Mouse (Mus musculus) layer of hippocampus, postnatal 10 days (tissue): ENCODE results near the gene Sirt7. TPM values are rescaled to one million over a fixed set of nuclear protein-coding genes. Genes with fewer than 3 reads are reported as not detected.

Experiments used
- DNase-seq, 2 experiments: peaks; one replicate each; pipeline ENCODE4 v3.0.0; 2021; ENCODE audit warnings: low spot score in 2 of 2
- microRNA-seq, 2 experiments: library from miRNA; unstranded; fragments of <30 nt; microRNA quantifications; one replicate each; pipeline ENCODE4 v1.2.0; 2021
- total RNA-seq, 2 experiments: library from RNA; stranded (reverse); gene quantifications; 2 replicates each; pipeline ENCODE4 v1.2.3; 2021

The Sirt7 gene
- total RNA-seq, 2 experiments from 2014 or later: 33.5 to 39.7 TPM

DNA sequence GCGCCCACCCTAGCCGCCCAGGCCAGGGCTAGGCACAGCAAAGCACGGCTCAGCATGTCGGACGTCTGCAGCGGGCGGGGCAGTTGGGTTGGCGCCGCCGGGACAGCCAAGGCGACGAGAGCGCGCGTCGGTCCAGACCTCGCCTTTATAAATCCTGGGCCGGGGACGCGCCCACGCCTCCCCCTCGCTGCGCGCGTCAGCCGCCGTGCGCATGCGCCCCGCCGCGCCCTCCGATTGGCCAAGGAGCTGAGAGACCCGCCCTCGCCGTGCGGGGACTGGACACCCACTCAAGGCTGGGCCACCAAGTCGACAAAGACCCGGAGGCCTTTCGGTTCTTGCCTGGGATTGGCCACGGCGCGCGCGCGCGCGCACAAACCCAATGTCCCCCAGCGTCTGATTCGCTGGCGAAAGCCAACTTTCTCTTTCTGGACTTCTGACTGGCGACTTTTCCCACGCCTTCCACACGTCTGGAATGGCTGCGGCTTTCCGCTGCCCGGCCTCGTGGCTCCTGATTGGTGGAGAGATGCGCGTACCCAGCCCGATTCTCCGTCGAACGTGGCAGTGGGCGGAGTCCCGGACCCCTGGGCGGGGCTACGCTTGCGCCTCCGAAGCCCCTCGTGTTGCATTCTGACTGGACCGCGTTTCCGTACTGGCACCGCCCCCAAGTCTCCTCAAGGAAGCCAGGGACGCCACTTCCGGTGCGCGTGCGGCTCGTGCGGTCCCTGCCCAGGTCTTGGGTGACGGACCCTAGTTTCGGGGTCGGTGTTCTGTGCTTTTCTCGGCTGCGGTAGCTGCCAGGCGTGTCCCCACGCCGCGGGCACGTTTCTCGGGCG lies 52.1 kb downstream of the Sirt7 start, which contains the start of gene P4hb:
Gene P4hb, minus strand, starts transcription at position 502 of the 833 bp plus-strand sequence.
- DNase-seq: peak; percentile 99

DNA sequence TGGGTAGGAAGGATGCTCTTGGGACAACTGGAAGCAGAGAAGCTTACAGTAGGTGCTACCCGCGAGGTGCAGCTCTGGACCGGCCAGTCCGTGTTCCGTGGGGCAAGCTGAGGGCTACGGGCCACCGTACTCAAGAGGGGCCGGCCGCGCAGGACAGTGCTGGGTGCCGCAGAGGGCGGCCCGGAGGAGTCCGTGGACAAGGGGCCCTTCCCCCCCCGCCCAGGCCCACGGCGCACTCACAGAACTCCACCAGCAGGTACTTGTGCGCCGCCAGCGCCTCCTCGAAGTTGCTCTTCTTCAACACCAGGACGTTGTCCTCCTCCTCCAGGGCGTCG lies 52.7 kb downstream of the Sirt7 start:
- no peak for DNase-seq

DNA sequence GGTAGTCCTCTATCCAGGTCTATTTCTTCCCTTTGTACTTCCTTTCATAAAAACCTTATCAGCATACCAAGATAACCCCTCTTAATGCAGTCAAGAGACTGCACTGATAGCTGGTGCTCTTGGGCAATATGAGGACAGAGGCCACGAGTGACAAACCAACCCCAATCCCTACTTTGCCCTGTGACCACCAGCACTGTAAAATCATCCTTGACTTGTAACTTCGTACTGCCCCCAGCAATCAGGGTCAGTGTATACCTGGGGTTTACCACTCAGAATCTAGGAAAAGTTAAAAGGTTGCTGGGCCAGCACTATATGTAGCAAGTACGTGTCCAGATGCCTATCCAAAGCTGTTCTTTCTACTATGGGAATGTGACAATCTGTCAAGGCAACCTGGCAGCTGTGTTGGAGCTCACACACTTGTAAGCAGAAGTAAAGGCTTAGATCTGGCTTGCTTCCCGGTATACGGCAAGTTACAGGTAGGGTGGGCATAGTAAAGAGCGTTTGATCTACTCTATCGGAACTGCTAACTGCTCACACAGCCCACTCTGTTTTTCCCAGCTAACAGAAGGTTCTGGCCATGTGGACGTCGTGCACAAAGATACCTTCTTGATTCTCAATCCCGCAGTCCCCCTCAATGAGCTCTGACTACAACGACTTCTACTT lies 53.2 kb downstream of the Sirt7 start:
- no peak for DNase-seq

DNA sequence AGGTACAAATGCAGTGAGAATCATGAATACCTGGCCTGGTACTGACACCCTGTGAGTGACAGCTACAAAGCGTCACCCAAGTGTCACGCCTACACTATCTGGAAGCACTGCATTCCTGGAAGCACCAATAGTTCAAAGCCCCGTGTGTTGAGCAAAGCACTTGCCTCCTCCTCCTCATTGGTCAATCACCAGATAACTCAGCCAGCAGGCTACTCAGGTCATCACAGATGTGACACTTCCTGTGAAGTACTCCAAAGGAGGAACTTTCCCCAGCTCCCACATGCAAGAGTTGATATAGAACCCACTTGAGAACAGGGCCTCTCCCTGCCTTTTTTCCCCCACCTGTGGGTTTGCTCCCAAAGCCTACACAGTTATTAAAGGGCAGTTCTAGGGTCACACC lies 53.9 kb downstream of the Sirt7 start:
- DNase-seq: no peak

Small RNAs within 50 kb of the gene (microRNA-seq; reads per million reads assigned to microRNA genes)
- 0.98 to 2.2 reads per million in 2 experiments for gene Mir6936

Other genes with a start within 250 kb of the Sirt7 start
- gene Faap100, start 246.5 kb downstream of the Sirt7 start, total RNA-seq: 10 to 100 TPM; 58.8 to 62.0 TPM
- 10 to 100 TPM; 71.2 to 71.4 TPM for gene Nploc4, start 187.5 kb downstream of the Sirt7 start, total RNA-seq
- gene Tspan10, start 182.6 kb downstream of the Sirt7 start, total RNA-seq: 10 to 100 TPM in 1 of 2 experiments, not detected in 1; 12.5 TPM
- gene Pde6g, start 171.7 kb downstream of the Sirt7 start, total RNA-seq: under 1 TPM; 0.20 to 0.41 TPM
- gene Oxld1, start 167.2 kb downstream of the Sirt7 start, total RNA-seq: 10 to 100 TPM; 10.4 to 10.5 TPM
- gene Ccdc137, start 167.1 kb downstream of the Sirt7 start, total RNA-seq: 10 to 100 TPM; 26.5 to 27.8 TPM
- 10 to 100 TPM; 57.9 to 61.5 TPM for gene Arl16, start 157.6 kb downstream of the Sirt7 start, total RNA-seq
- 10 to 100 TPM; 76.4 to 82.3 TPM for gene Mrpl12, start 140.6 kb downstream of the Sirt7 start, total RNA-seq
- gene Slc25a10, start 133.4 kb downstream of the Sirt7 start, total RNA-seq: 10 to 100 TPM; 24.5 to 25.8 TPM
- under 1 TPM in 1 of 2 experiments, not detected in 1; 0.18 TPM for gene Gcgr, start 94.5 kb downstream of the Sirt7 start, total RNA-seq
- 100 to 1,000 TPM in 1 of 2 experiments, 10 to 100 TPM in 1; 95.4 to 107 TPM for gene Mcrip1, start 75.5 kb downstream of the Sirt7 start, total RNA-seq
- gene Ppp1r27, start 74.1 kb downstream of the Sirt7 start, total RNA-seq: not detected
- gene P4hb, start 52.0 kb downstream of the Sirt7 start, total RNA-seq: 100 to 1,000 TPM; 153 to 161 TPM
- gene Arhgdia, start 43.6 kb downstream of the Sirt7 start, total RNA-seq: 100 to 1,000 TPM; 344 to 379 TPM
- 10 to 100 TPM; 79.8 to 91.3 TPM for gene Alyref, start 26.9 kb downstream of the Sirt7 start, total RNA-seq
- 100 to 1,000 TPM in 1 of 2 experiments, 10 to 100 TPM in 1; 93.5 to 107 TPM for gene Anapc11, start 26.8 kb downstream of the Sirt7 start, total RNA-seq
- 1 to 10 TPM; 2.2 to 2.4 TPM for gene Npb, start 16.8 kb downstream of the Sirt7 start, total RNA-seq
- gene Pcyt2, start 7.3 kb downstream of the Sirt7 start, total RNA-seq: 100 to 1,000 TPM; 132 to 145 TPM
- 10 to 100 TPM; 79.3 to 86.7 TPM for gene Mafg, start 8.4 kb upstream of the Sirt7 start, total RNA-seq
- 1 to 10 TPM; 3.5 to 5.3 TPM for gene Pycr1, start 18.5 kb upstream of the Sirt7 start, total RNA-seq
- gene Myadml2, start 22.9 kb upstream of the Sirt7 start, total RNA-seq: 1 to 10 TPM; 1.1 to 2.1 TPM
- 1 to 10 TPM; 5.8 to 7.4 TPM for gene Notum, start 35.9 kb upstream of the Sirt7 start, total RNA-seq
- 10 to 100 TPM; 55.5 to 62.5 TPM for gene Aspscr1, start 47.7 kb upstream of the Sirt7 start, total RNA-seq
- 10 to 100 TPM; 30.1 to 32.0 TPM for gene Cenpx, start 88.5 kb upstream of the Sirt7 start, total RNA-seq
- gene Lrrc45, start 88.7 kb upstream of the Sirt7 start, total RNA-seq: 10 to 100 TPM; 61.1 to 71.1 TPM
- 100 to 1,000 TPM; 247 to 249 TPM for gene Rac3, start 96.2 kb upstream of the Sirt7 start, total RNA-seq
- gene Dcxr, start 102.0 kb upstream of the Sirt7 start, total RNA-seq: 10 to 100 TPM in 1 of 2 experiments, 1 to 10 TPM in 1; 7.8 to 10.2 TPM
- gene Cbr2, start 106.9 kb upstream of the Sirt7 start, total RNA-seq: 1 to 10 TPM; 2.6 to 2.8 TPM
- gene Hmga1b, start 137.6 kb upstream of the Sirt7 start, total RNA-seq: 10 to 100 TPM; 18.7 to 22.2 TPM
- 10 to 100 TPM; 89.5 to 91.8 TPM for gene Rfng, start 159.0 kb upstream of the Sirt7 start, total RNA-seq
- gene Gps1, start 159.0 kb upstream of the Sirt7 start, total RNA-seq: 100 to 1,000 TPM; 136 to 144 TPM
- gene Dus1l, start 171.2 kb upstream of the Sirt7 start, total RNA-seq: 10 to 100 TPM; 42.3 to 44.5 TPM
- 100 to 1,000 TPM; 286 to 320 TPM for gene Fasn, start 199.3 kb upstream of the Sirt7 start, total RNA-seq